Mouse (Mus musculus) gastrocnemius, postnatal 25 days (tissue): ENCODE measurements around the gene Fth1. TPM values are rescaled to one million over a fixed set of nuclear protein-coding genes. Genes with fewer than 3 reads are reported as not detected.

ENCODE experiments used
- DNase-seq: peaks from one replicate; pipeline ENCODE4 v3.0.0; 2022
- total RNA-seq, 2 experiments: library from RNA; stranded (reverse); gene quantifications; 1 replicate in 1 of 2; 2 replicates in 1 of 2; pipeline ENCODE4 v1.2.3; 2021

Fth1 gene
- total RNA-seq, 2 experiments from 2014 or later = 1,951 to 1,957 TPM

DNA sequence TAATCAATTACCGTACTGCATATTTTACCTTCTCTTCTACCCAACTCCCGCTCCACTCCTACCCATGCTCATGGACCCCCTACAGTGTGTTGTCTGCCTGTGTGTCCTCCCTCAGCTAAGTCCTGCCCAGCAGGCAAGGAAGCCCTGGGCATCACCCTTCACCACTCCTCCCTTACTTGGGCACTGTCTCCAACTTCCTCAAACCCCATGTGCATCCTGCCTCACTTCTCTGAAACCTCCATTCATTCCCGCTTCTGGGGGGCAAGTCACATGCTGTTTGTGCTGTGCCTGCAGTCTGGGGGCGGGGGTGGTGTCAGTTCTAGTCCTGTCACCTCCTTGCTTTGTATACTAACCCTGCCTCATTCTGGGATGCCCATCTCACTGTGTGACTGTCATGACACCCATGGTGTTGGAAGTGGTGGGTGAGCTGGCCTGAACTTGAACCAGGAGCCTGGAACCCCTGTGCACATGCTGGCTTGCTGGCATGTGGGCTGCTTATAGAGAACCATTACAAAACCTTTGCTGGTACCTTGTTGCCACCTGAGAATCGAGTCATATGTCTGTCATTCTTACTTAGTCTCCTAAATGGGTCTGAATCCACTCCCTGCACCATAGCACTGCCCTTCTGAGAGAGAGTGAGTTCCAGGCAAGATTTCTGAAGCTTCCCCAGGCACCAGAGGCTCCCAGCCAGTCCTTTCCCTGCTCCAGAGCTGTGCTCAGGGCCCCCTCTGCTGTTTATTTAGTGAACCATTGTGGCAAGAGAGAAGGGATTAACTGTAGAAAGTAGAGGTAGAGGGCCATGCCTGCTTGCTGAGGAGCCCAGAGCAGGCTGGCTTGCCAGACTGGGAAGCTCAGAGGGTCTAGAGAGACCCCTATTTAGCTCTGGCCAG, 42.3 kb downstream of the Fth1 start:
- DNase-seq = no peak

DNA sequence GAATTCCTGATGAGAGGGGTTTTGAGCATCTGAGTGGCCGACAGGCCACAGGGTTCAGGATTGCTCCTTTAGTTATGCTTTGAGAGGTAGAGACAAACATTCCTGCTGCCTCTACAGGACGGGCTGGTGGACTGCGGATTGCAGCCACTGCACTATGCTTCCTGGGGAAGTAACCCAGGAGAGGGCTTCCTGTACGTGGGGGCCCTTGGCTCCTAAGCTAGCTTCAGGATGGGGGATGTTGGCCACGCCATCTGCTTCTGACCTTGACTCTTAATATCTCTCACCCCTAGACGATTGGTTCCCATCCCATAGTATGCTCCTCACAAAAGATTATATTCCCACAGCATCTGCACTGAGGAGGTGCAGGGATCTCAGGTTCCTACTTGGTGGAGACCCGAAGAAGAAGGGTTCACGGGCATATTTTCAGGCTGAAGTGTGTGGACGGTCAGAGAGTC, 42.9 kb downstream of the Fth1 start:
- DNase-seq = no peak

DNA sequence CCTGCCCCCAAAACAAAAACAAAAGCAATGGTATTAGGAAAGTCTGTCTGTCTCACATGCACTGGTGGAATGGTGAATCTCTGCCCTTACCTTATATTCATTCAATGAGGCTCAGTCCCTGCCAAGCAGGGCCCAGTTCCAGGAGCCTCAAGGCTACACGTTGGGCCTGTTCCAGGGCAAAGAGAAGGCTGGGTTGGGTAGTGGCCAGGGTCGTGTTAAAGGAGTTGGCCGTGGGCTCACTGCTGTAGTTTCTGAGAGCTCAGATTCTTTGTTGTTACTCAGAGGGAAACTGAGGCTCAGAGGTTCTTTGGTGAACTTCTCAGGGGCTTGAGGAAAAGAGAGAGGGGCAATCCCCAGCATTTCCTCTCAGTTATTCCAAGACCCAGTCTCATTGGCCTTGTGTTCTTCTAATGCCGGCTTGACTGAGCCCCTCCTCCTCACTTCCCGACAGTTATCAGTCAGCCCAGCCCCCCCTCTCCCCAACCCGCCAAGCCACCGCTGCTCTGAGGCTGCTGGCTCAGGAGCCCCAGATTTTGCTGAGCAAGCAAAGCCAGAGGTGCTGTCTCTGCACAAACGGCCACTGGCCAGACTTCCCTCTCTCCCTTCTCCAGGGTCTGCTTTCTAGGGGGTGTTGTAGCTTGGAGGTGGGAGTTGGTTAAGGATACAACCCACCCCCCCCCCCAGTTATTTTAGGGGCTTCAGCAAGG, 44.9 kb downstream of the Fth1 start:
- peak; percentile 58 for DNase-seq

- no peak for DNase-seq
These were observed 49.3 kb downstream of the Fth1 start for GRCm38 (mm10) chr19:10029746-10030145.

GRCm38 (mm10) chr19:10033211-10033973, 53.0 kb downstream of the Fth1 start:
- DNase-seq = no peak

- DNase-seq = no peak
These were observed 54.0 kb downstream of the Fth1 start for GRCm38 (mm10) chr19:10034356-10034755.

Other genes with a start within 250 kb of the Fth1 start
- gene Scgb2a2, start 133.0 kb upstream of the Fth1 start, total RNA-seq = not detected
- 1 to 10 TPM; 4.5 to 4.7 TPM for gene Incenp, start 81.0 kb upstream of the Fth1 start, total RNA-seq
- gene Best1, start 21.0 kb downstream of the Fth1 start, total RNA-seq = under 1 TPM; 0.21 to 0.26 TPM
- gene Rab3il1, start 21.1 kb downstream of the Fth1 start, total RNA-seq = 1 to 10 TPM; 6.0 to 6.5 TPM
- gene Fads3, start 61.0 kb downstream of the Fth1 start, total RNA-seq = 1 to 10 TPM; 3.1 to 7.2 TPM
- 1 to 10 TPM; 2.8 to 3.4 TPM for gene Fads2, start 121.1 kb downstream of the Fth1 start, total RNA-seq
- 1 to 10 TPM; 6.9 to 8.2 TPM for gene Fads1, start 202.3 kb downstream of the Fth1 start, total RNA-seq
- 10 to 100 TPM; 81.8 to 94.5 TPM for gene Tmem258, start 223.4 kb downstream of the Fth1 start, total RNA-seq
- 1 to 10 TPM; 2.9 to 3.7 TPM for gene Fen1, start 223.6 kb downstream of the Fth1 start, total RNA-seq